Mouse (Mus musculus): ENCODE data around the gene Celsr1.

- TF ChIP-seq CTCF (IDR thresholded peaks at IDR 0.05; ENCODE audit: control insufficient read depth, insufficient read depth, insufficient read length), result no peak
- TF ChIP-seq USF1 (IDR thresholded peaks at IDR 0.05; ENCODE audit: low read depth), result no peak
- TF ChIP-seq MYOD1 (IDR thresholded peaks at IDR 0.05; ENCODE audit: control insufficient read depth, insufficient read length, low read depth), result no peak
Observed at GRCm38 (mm10) chr15:85992125-85992495, 41.5 kb downstream of the Celsr1 start.

All from C2C12 (cell line).